ENCODE assay signal across 15 mouse cellular contexts in genomic region chr1:138922886-138923285, GRCm38 (mm10).
"Had no signal": no experiment of that assay in that cellular context is flagged by ENCODE, and none has a peak within 500 bp of the region (broad histone marks: within the 10 kb centered on the region; RNA-seq: fewer than 3 reads in every experiment).

No protein-coding gene starts in this region.

- H3K27me3 ChIP-seq: kidney, embryonic 15.5 days; limb, embryonic 12.5 days; midbrain, embryonic 15.5 days; neural tube, embryonic 13.5 days; stomach, embryonic 15.5 days had no signal

- DNase-seq: kidney, adult 2 months; kidney, postnatal 14 days; lung, adult 2 months; lung, postnatal 14 days; right cerebral cortex, adult 18-20 months; right cerebral cortex, postnatal 25 days; thymus, postnatal 36 days had no signal

- H3K9ac ChIP-seq: kidney, embryonic 15.5 days; limb, embryonic 12.5 days; liver, embryonic 14.5 days; midbrain, embryonic 15.5 days; neural tube, embryonic 13.5 days; stomach, embryonic 15.5 days had no signal

- H3K4me1 ChIP-seq: kidney, embryonic 15.5 days; limb, embryonic 12.5 days; midbrain, embryonic 10.5 days; midbrain, embryonic 15.5 days; neural tube, embryonic 13.5 days; stomach, embryonic 15.5 days had no signal

- H3K4me3 ChIP-seq: kidney, embryonic 15.5 days; limb, embryonic 12.5 days; midbrain, embryonic 10.5 days; midbrain, embryonic 15.5 days; neural tube, embryonic 13.5 days; stomach, embryonic 15.5 days had no signal

- H3K36me3 ChIP-seq: kidney, embryonic 15.5 days; limb, embryonic 12.5 days; midbrain, embryonic 10.5 days; midbrain, embryonic 15.5 days; neural tube, embryonic 13.5 days; stomach, embryonic 15.5 days had no signal

- H3K4me2 ChIP-seq: kidney, embryonic 15.5 days; limb, embryonic 12.5 days; midbrain, embryonic 15.5 days; neural tube, embryonic 13.5 days; stomach, embryonic 15.5 days had no signal

- ATAC-seq: intestine, embryonic 16.5 days; midbrain, embryonic 15.5 days had no signal

- H3K9me3 ChIP-seq: kidney, embryonic 15.5 days; limb, embryonic 12.5 days; midbrain, embryonic 10.5 days; midbrain, embryonic 15.5 days; neural tube, embryonic 13.5 days; stomach, embryonic 15.5 days had no signal

- H3K27ac ChIP-seq: kidney, embryonic 15.5 days; limb, embryonic 12.5 days; liver, embryonic 14.5 days; midbrain, embryonic 10.5 days; midbrain, embryonic 15.5 days; neural tube, embryonic 13.5 days; stomach, embryonic 15.5 days had no signal
